Mouse (Mus musculus) forebrain, embryonic 16.5 days (tissue): Measurements from ENCODE around the gene Klc3. TPM values are rescaled to one million over a fixed set of nuclear protein-coding genes. Genes with fewer than 3 reads are reported as not detected.

Experiments used
- ATAC-seq: fragments of 200-750 bp; cut with Nextera tagmentation; 2 replicates; pipeline ENCODE4 v1.8.0; 2017; ENCODE audit warnings: mild to moderate bottlenecking, moderate library complexity
- H3K27ac ChIP-seq: fragments of 300-500 bp; sonication (generic); 2 replicates; pipeline ENCODE4 v1.5.1; 2014; ENCODE audit warnings: low read length, control low read depth
- H3K27me3 ChIP-seq: fragments of 300-500 bp; sonication (generic); replicated peaks from 2 replicates; pipeline ENCODE4 v1.6.1; 2014; ENCODE audit warnings: low read length; ENCODE audit not compliant: control insufficient read depth, insufficient read depth
- H3K36me3 ChIP-seq: fragments of 300-500 bp; sonication (generic); 2 replicates; pipeline ENCODE4 v1.6.1; 2014; ENCODE audit not compliant: control insufficient read depth, insufficient read depth
- H3K4me1 ChIP-seq: fragments of 300-500 bp; sonication (generic); replicated peaks from 2 replicates; pipeline ENCODE4 v1.6.1; 2014; ENCODE audit warnings: low read length; ENCODE audit not compliant: control insufficient read depth, insufficient read depth
- H3K4me2 ChIP-seq: fragments of 300-500 bp; sonication (generic); 2 replicates; pipeline ENCODE4 v1.6.1; 2014; ENCODE audit warnings: mild to moderate bottlenecking, low read length, control low read depth
- H3K4me3 ChIP-seq: fragments of 300-500 bp; sonication (generic); replicated peaks from 2 replicates; pipeline ENCODE4 v1.5.1; 2014; ENCODE audit warnings: mild to moderate bottlenecking, low read length, control low read depth
- H3K9ac ChIP-seq: fragments of 300-500 bp; sonication (generic); replicated peaks from 2 replicates; pipeline ENCODE4 v1.6.1; 2014; ENCODE audit warnings: low read depth, low read length, control low read depth
- H3K9me3 ChIP-seq: fragments of 300-500 bp; sonication (generic); 2 replicates; pipeline ENCODE4 v1.6.1; 2016; ENCODE audit warnings: low read length; ENCODE audit not compliant: control insufficient read depth
- WGBS: fragments of 180-500 bp; shearing (Covaris S2); extraction: QIAGEN DNeasy Blood & Tissue Kit; methylation state at CpG from one replicate; pipeline ENCODE4 v1.1.7; 2014; 5-methylcytosine and 5-hydroxymethylcytosine counted together
- polyA plus RNA-seq: library from polyadenylated mRNA; unstranded; fragments of >200 nt; fragmentation: Nextera tagmentation; extraction: Ambion mirVana; gene quantifications from 2 replicates; pipeline ENCODE4 v1.2.1, GENCODE M21; 2015

The Klc3 gene
- polyA plus RNA-seq, 1 experiment from 2014 or later, result 2.2 TPM

DNA sequence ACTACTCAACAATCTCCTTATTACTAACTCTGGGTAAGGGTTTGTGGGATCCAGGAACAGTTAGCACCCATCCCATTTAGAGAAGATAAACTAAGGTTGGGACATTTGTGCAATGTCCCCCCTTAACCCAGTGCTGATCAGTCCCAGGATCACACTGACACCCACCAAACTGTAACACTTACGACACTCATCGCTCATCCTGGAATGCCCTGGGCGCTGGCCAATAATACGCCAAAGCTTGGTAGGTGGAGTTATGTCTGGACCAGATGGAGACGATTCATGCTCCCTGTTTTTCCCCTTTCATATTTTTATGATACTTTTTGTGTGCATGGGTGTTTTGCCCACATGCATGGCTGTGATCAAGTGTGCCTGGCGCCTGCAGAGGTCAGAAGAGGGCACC is 26.5 kb upstream of the Klc3 start:
- Histone ChIP-seq H3K27ac (no peak overlapping the region), H3K9me3 (0 out of 2 replicates have a peak, but pooled peaks cover 2% of the 10 kb centered on the region), H3K4me2 (no peak overlapping the region), H3K9ac (no peak overlapping the region), H3K36me3 (peaks cover 70% of the 10 kb centered on the region), H3K4me3 (no peak overlapping the region), H3K4me1 (no peaks in the 10 kb centered on the region), H3K27me3 (no peaks in the 10 kb centered on the region)
- ATAC-seq, result no peak
- 91% methylated on average over 6 of the region's 6 CpGs for WGBS

DNA sequence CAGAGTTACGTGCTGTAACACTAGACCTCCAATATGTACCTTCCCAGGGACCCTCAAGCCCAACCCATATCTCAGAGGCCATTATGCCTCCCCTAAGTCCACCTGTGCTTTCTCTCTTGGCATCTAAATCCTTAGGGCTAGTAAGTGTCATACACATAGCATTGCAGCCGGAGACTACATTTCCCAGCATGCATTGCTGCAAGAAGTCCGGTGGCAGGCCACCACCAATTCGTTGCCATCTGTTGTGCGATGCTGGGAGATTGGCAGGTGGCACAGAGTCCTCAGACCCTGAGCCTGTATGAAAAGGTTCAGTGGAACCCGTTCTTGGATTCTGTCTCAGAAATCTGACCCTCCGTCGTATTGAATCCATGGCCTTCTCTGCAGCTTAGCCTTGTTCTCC is 25.8 kb upstream of the Klc3 start:
- no peak overlapping the region for H3K4me2 ChIP-seq
- ATAC-seq, result no peak
- H3K9ac ChIP-seq, result no peak overlapping the region
- H3K27ac ChIP-seq, result no peak overlapping the region
- H3K36me3 ChIP-seq, result peaks cover 65% of the 10 kb centered on the region
- no peaks in the 10 kb centered on the region for H3K4me1 ChIP-seq
- no peak overlapping the region for H3K4me3 ChIP-seq
- H3K27me3 ChIP-seq, result no peaks in the 10 kb centered on the region
- H3K9me3 ChIP-seq, result 0 out of 2 replicates have a peak, but pooled peaks cover 2% of the 10 kb centered on the region
- WGBS, result 57% methylated on average over 8 of the region's 8 CpGs

DNA sequence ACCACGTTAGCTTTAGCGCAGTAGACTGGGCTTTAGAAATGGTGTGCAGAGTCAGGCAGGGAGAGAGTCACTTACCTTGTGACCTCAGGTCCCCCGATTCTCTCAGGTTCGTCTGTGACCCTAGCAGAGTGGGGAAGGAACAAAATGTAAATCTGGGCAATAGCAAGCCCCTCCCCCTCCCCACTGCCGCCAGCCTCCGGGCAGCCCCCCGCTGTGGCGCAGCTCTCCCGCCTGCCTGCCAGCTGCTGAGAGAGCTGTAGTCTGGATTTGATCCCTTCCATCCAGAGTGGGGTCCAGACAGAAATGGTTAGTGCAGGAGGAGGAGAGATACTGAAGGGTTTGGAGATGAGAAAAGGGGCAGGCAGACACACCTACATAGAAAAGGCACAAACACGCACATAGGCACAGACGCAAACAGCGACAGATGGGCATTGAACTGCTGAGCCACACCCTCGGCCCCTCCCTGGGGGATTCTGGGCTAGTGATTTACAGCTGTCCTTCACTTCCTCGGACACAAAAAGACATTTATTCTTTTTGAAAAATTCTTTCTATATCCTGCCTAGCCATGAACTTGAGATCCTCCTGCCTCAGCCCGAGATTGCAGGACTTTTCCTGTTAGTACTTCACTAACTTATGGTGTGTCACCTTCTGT is 24.2 kb upstream of the Klc3 start:
- H3K9ac ChIP-seq, result no peak overlapping the region
- H3K4me2 ChIP-seq, result no peak overlapping the region
- 0 out of 2 replicates have a peak, but pooled peaks cover 2% of the 10 kb centered on the region for H3K9me3 ChIP-seq
- H3K4me3 ChIP-seq, result no peak overlapping the region
- peaks cover 51% of the 10 kb centered on the region for H3K36me3 ChIP-seq
- H3K27ac ChIP-seq, result no peak overlapping the region; the same call in 1 of the 2 replicates
- no peaks in the 10 kb centered on the region for H3K4me1 ChIP-seq
- no peak for ATAC-seq
- WGBS, result 68% methylated on average over 15 of the region's 15 CpGs
- no peaks in the 10 kb centered on the region for H3K27me3 ChIP-seq

DNA sequence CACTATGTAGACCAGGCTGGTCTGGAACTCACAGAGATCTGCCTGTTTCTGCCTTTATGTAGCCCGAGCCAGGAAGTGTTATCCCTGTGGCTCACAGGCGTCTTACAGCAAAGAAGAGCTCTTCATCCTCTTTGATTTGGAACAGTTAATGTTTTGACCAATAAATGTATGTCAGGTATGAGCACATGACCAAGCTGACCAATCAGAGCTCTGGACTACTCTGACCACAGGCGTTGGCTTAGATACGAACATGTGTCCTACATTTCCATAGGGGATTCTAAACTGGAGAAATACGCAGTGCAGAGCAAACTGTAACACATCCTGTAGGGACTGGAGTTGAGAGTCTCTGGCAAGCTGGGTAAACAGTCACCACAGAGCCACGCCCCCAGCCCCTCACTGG is 23.0 kb upstream of the Klc3 start:
- Histone ChIP-seq H3K4me1 (no peaks in the 10 kb centered on the region), H3K9ac (no peak overlapping the region), H3K27ac (no peak overlapping the region), H3K4me3 (no peak overlapping the region), H3K9me3 (no peaks in the 10 kb centered on the region), H3K4me2 (no peak overlapping the region), H3K36me3 (peaks cover 38% of the 10 kb centered on the region), H3K27me3 (no peaks in the 10 kb centered on the region)
- no peak for ATAC-seq
- WGBS, result 90% methylated on average over 6 of the region's 6 CpGs

DNA sequence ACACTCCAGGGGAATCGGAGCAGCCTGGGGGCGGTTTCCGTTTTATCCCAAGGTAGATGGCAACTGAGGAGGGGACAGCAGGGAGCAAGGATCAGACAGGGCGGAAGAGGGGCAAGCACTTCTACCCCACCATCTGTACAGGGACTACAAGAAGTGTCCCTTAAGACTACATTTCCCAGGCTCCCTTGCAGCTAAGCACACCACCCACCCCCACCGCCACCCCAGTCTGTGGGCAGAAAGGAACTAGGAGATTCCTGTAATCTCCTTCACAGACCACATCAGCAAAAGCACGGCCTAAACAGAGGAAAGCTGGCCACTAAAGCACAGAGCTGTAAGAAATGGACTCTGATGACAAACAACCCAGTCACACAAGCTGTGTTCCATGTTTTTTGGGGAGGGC is 22.4 kb upstream of the Klc3 start:
- H3K36me3 ChIP-seq, result peaks cover 33% of the 10 kb centered on the region
- H3K4me2 ChIP-seq, result no peak overlapping the region
- no peak overlapping the region for H3K9ac ChIP-seq
- H3K27me3 ChIP-seq, result no peaks in the 10 kb centered on the region
- no peaks in the 10 kb centered on the region for H3K9me3 ChIP-seq
- no peak overlapping the region for H3K4me3 ChIP-seq
- no peak for ATAC-seq
- peaks cover 2% of the 10 kb centered on the region; the same call in 1 of the 2 replicates for H3K4me1 ChIP-seq
- no peak overlapping the region for H3K27ac ChIP-seq
- WGBS, result 73% methylated on average over 6 of the region's 6 CpGs

DNA sequence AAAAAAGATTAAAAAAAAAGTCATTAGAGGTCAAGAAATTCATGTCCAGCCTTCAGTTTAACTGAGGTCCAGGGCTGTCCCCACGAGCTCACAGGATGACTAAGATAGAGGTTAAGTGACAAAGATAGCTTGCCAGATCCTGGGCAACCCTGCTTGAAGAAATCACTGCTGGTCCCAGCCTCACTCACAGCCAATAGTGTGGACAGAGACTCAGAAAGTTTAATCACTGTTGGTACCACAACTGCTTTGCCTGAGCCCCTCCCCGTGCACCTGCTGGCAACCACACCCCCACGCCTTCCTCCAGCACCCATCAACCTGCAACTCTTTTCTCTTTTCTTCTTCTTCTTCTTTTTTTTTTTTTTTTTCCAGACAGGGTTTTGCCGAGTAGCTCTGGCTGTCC is 20.1 kb upstream of the Klc3 start:
- Histone ChIP-seq H3K9me3 (no peaks in the 10 kb centered on the region), H3K27me3 (peaks cover 7% of the 10 kb centered on the region), H3K4me1 (peaks cover 5% of the 10 kb centered on the region), H3K36me3 (peaks cover 27% of the 10 kb centered on the region), H3K27ac (no peak overlapping the region), H3K9ac (no peak overlapping the region), H3K4me3 (no peak overlapping the region), H3K4me2 (no peak overlapping the region)
- no peak for ATAC-seq
- 66% methylated on average over 4 of the region's 4 CpGs for WGBS

DNA sequence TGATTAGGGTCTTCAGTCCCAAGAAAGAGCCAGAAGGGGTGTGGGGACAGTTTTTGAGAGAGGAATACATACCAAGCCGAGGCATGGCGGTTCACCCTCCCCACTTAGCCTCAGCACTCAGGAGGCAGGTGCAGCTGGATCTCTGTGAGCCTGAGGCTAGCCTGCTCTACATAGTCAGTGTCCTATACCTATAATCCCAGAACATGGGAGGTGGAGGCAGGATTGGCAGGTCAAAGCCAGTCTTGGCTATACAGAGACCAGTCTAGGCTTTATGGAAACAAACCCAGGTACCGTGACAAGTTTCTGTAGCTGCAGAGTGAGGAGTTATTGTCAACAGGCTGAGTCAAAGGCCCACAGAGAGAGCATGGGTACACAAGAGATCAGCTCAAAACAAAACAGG is 19.2 kb upstream of the Klc3 start:
- Histone ChIP-seq H3K9me3 (no peaks in the 10 kb centered on the region), H3K4me3 (no peak overlapping the region), H3K27me3 (peaks cover 16% of the 10 kb centered on the region), H3K9ac (no peak overlapping the region), H3K4me2 (no peak overlapping the region), H3K27ac (no peak overlapping the region), H3K4me1 (peaks cover 5% of the 10 kb centered on the region), H3K36me3 (peaks cover 21% of the 10 kb centered on the region)
- WGBS, result 92% methylated on average over 3 of the region's 3 CpGs
- no peak for ATAC-seq

DNA sequence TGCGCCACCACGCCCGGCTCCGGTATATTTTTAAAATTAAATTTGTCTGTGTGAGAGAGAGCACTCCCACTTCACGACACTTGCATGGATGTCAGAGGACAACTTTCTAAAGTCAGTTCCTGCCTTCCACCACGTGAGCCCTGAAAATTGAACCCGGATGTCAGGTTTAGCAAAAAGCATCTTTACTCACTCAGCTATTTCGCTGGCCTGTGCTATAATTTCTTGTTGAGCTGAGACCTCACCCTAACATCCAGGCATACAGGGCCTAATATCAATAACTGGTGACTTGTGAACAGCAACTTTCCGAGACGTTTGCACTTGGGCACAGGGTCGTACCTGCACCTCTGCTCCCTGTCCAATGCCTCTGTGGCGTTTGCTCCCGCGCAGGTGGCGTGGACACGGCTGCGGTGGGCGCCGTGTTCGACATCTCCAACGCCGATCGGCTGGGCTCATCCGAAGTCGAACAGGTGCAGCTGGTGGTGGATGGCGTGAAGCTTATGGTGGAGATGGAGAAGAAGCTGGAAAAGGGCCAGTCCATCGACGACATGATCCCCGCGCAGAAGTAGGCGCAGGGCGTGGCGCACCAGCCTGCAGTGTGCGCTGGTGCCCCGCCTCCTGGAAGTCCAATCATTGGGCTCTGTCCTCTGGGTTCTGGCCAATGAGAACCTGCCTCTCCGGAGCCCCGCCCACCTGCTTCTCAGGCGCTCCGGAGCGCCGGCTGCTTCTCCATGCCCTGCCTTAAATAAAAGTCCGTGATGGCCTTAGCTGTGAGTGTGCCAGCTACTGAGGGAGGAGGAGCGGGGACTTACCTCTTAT is 17.1 kb upstream of the Klc3 start:
- peak overlapping the region; percentile 41 for H3K9ac ChIP-seq
- no peak overlapping the region for H3K27ac ChIP-seq
- H3K27me3 ChIP-seq, result peaks cover 16% of the 10 kb centered on the region
- H3K36me3 ChIP-seq, result peaks cover 3% of the 10 kb centered on the region; the same call in 1 of the 2 replicates
- H3K4me1 ChIP-seq, result peaks cover 5% of the 10 kb centered on the region
- no peaks in the 10 kb centered on the region for H3K9me3 ChIP-seq
- H3K4me3 ChIP-seq, result peak overlapping the region; percentile 44
- peak; percentile 96 for ATAC-seq
- WGBS, result 12% methylated on average over 43 of the region's 43 CpGs
- peak overlapping the region; percentile 87 for H3K4me2 ChIP-seq

DNA sequence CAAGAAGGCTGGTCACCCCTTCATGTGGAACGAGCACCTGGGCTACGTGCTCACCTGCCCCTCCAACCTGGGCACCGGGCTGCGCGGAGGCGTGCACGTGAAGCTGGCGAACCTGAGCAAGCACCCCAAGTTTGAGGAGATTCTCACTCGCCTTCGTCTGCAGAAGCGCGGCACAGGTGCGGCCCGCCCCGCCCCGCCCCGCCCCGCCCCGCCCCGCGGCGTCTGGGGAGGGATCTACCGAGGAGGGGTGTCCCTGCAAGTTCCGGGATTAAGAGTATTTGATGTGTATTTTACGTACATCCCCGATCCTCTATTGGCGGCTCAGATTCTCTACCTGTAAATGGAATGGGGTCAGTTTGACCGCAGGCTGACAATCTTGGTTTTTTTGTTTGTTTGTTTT is 16.2 kb upstream of the Klc3 start:
- Histone ChIP-seq H3K36me3 (no peaks in the 10 kb centered on the region; the same call in 1 of the 2 replicates), H3K4me3 (no peak overlapping the region), H3K27me3 (peaks cover 16% of the 10 kb centered on the region), H3K9me3 (no peaks in the 10 kb centered on the region), H3K9ac (no peak overlapping the region), H3K4me2 (no peak overlapping the region), H3K27ac (no peak overlapping the region), H3K4me1 (peaks cover 5% of the 10 kb centered on the region)
- no peak for ATAC-seq
- 8% methylated on average over 28 of the region's 28 CpGs for WGBS
